ENCODE assay signal across 18 mouse cellular contexts in genomic region chr16:76275166-76275565, GRCm38 (mm10).
DNase-seq lines count a peak whose midpoint lies in the region; ATAC-seq lines count a peak whose summit lies in the region.
"Had no signal": no experiment of that assay in that cellular context is flagged by ENCODE, and none has a peak within 500 bp of the region (broad histone marks: within the 10 kb centered on the region; RNA-seq: fewer than 3 reads in every experiment).

No protein-coding gene starts in this region.

- ATAC-seq in midbrain, embryonic 15.5 days (replicated peaks) = 0 out of 2 replicates have a peak, but pooled peaks have one; percentile 33
- no peak for ATAC-seq in midbrain, embryonic 13.5 days
- ATAC-seq: forebrain, embryonic 15.5 days had no signal

- no peak overlapping the region for H3K27ac ChIP-seq in midbrain, embryonic 15.5 days
- no peak overlapping the region for H3K27ac ChIP-seq in midbrain, embryonic 13.5 days
- H3K27ac ChIP-seq: embryonic facial prominence, embryonic 13.5 days; forebrain, embryonic 15.5 days; hindbrain, embryonic 10.5 days; liver, embryonic 14.5 days; lung, embryonic 15.5 days; macrophage had no signal

- H3K4me1 ChIP-seq in midbrain, embryonic 15.5 days = no peaks in the 10 kb centered on the region
- H3K4me1 ChIP-seq in midbrain, embryonic 13.5 days (replicated peaks) = no peaks in the 10 kb centered on the region
- H3K4me1 ChIP-seq: embryonic facial prominence, embryonic 13.5 days; forebrain, embryonic 15.5 days; hindbrain, embryonic 10.5 days; lung, embryonic 15.5 days had no signal

- no peaks in the 10 kb centered on the region for H3K36me3 ChIP-seq in midbrain, embryonic 15.5 days (replicated peaks)
- H3K36me3 ChIP-seq in midbrain, embryonic 13.5 days = no peaks in the 10 kb centered on the region
- H3K36me3 ChIP-seq: embryonic facial prominence, embryonic 13.5 days; forebrain, embryonic 15.5 days; hindbrain, embryonic 10.5 days; lung, embryonic 15.5 days had no signal

- H3K9ac ChIP-seq in midbrain, embryonic 15.5 days = no peak overlapping the region
- no peak overlapping the region for H3K9ac ChIP-seq in midbrain, embryonic 13.5 days (replicated peaks)
- H3K9ac ChIP-seq: embryonic facial prominence, embryonic 13.5 days; forebrain, embryonic 15.5 days; liver, embryonic 14.5 days; lung, embryonic 15.5 days had no signal

- WGBS in midbrain, embryonic 15.5 days = 75% methylated on average over 7 of the region's 7 CpGs
- WGBS in midbrain, embryonic 13.5 days = 78% methylated on average over 7 of the region's 7 CpGs

- no peak overlapping the region for H3K4me2 ChIP-seq in midbrain, embryonic 15.5 days
- H3K4me2 ChIP-seq in midbrain, embryonic 13.5 days (replicated peaks) = no peak overlapping the region
- H3K4me2 ChIP-seq: embryonic facial prominence, embryonic 13.5 days; forebrain, embryonic 15.5 days; lung, embryonic 15.5 days had no signal

- no peak overlapping the region for H3K4me3 ChIP-seq in midbrain, embryonic 15.5 days
- H3K4me3 ChIP-seq in midbrain, embryonic 13.5 days (replicated peaks) = no peak overlapping the region
- H3K4me3 ChIP-seq: embryonic facial prominence, embryonic 13.5 days; forebrain, embryonic 15.5 days; hindbrain, embryonic 10.5 days; lung, embryonic 15.5 days had no signal

- H3K27me3 ChIP-seq in midbrain, embryonic 15.5 days (replicated peaks) = no peaks in the 10 kb centered on the region
- no peaks in the 10 kb centered on the region for H3K27me3 ChIP-seq in midbrain, embryonic 13.5 days
- H3K27me3 ChIP-seq: embryonic facial prominence, embryonic 13.5 days; forebrain, embryonic 15.5 days; lung, embryonic 15.5 days had no signal

- no peaks in the 10 kb centered on the region for H3K9me3 ChIP-seq in midbrain, embryonic 15.5 days
- no peaks in the 10 kb centered on the region for H3K9me3 ChIP-seq in midbrain, embryonic 13.5 days
- H3K9me3 ChIP-seq: embryonic facial prominence, embryonic 13.5 days; forebrain, embryonic 15.5 days; hindbrain, embryonic 10.5 days; lung, embryonic 15.5 days had no signal

- DNase-seq in cerebellum, adult 11-12 months = peak; percentile 72
- DNase-seq in cerebellum, postnatal 10 days = peak; percentile 84 to 86
- DNase-seq in retina, postnatal 1 day = peak; percentile 82
- DNase-seq in gastrocnemius, postnatal 10 days = no peak
- no peak for DNase-seq in layer of hippocampus, adult 9-10 months (ENCODE audit: low spot score)
- DNase-seq: adrenal gland, postnatal 25 days; gastrocnemius, postnatal 36 days; kidney, postnatal 36 days; spleen, adult 18-20 months; thymus, postnatal 36 days had no signal

Comparison
In these comparisons a context has a peak if more than half of its experiments do, and no peak if none do; other contexts are left out.
1. DNase-seq: peak in cerebellum, adult 11-12 months (single experiment), cerebellum, postnatal 10 days (2 of 2) and retina, postnatal 1 day (single experiment); none in gastrocnemius, postnatal 10 days (single experiment) and layer of hippocampus, adult 9-10 months (single experiment).